Mouse (Mus musculus): ENCODE data around the gene Chrnb1. TPM values are rescaled to one million over a fixed set of nuclear protein-coding genes. Genes with fewer than 3 reads are reported as not detected.

The Chrnb1 gene
- polyA plus RNA-seq, 1 experiment from 2014 or later = 3.9 TPM

- H3K27ac ChIP-seq (ENCODE audit: low read length) = no peak overlapping the region
- no peak overlapping the region for H3K4me2 ChIP-seq (ENCODE audit: low read depth, low read length)
- no peak overlapping the region for H3K9ac ChIP-seq (ENCODE audit: low read depth, low read length)
- no peak overlapping the region for H3K4me3 ChIP-seq (ENCODE audit: low read length)
- H3K9me3 ChIP-seq (ENCODE audit: control insufficient read depth, low read length) = no peaks in the 10 kb centered on the region
- H3K36me3 ChIP-seq (ENCODE audit: control insufficient read depth, insufficient read depth, low read length) = 0 out of 2 replicates have a peak, but pooled peaks cover 2% of the 10 kb centered on the region
- 44% methylated on average over 7 of the region's 7 CpGs for WGBS
- ATAC-seq = no peak
- no peaks in the 10 kb centered on the region for H3K27me3 ChIP-seq (replicated peaks; ENCODE audit: control insufficient read depth, insufficient read depth, low read length)
- no peaks in the 10 kb centered on the region for H3K4me1 ChIP-seq (ENCODE audit: control insufficient read depth, insufficient read depth, low read length)
Measured at GRCm38 (mm10) chr11:69778985-69779384, 16.8 kb downstream of the Chrnb1 start.

DNA sequence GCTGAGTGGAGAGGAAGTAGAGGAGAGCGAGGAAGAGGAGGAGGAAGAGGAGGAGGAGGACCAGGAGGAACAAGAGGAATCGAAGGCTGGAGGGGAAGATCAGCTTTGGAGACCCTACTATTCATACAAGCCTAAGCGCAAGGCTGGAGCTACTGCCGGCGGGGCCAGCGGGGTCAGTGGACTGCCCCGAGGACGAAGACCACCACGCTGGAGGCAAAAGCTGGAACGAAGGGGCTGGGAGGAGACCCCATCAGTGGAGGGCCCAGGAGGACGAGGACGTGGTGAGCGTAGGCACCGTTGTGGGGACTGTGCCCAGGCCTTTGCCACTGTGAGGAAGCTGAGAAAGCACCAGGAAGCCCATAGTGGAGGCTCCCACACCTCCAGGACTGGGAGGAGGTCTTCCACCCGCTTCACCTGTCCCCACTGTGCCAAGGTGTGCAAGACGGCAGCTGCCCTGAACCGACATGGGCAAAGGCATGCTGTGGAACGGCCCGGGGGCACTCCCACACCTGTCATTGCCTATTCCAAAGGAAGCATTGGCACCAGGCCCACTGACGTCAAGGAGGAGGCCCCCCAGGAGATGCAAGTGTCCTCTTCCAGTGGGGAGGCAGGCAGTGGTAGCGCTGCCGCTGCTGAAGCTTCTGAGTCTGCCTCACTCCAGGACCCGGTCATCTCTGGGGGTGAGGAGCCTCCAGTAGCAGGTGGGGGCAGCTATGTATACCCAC is 17.3 kb downstream of the Chrnb1 start:
- 73% methylated on average over 23 of the region's 23 CpGs for WGBS
- no peak for ATAC-seq
- Histone ChIP-seq H3K27me3 (replicated peaks; ENCODE audit: control insufficient read depth, insufficient read depth, low read length) (no peaks in the 10 kb centered on the region), H3K9ac (ENCODE audit: low read depth, low read length) (no peak overlapping the region), H3K36me3 (ENCODE audit: control insufficient read depth, insufficient read depth, low read length) (0 out of 2 replicates have a peak, but pooled peaks cover 2% of the 10 kb centered on the region), H3K27ac (ENCODE audit: low read length) (no peak overlapping the region), H3K9me3 (ENCODE audit: control insufficient read depth, low read length) (no peaks in the 10 kb centered on the region), H3K4me3 (ENCODE audit: low read length) (no peak overlapping the region), H3K4me1 (ENCODE audit: control insufficient read depth, insufficient read depth, low read length) (no peaks in the 10 kb centered on the region), H3K4me2 (ENCODE audit: low read depth, low read length) (no peak overlapping the region)

GRCm38 (mm10) chr11:69777504-69778257 is 18.1 kb downstream of the Chrnb1 start:
- H3K9me3 ChIP-seq (ENCODE audit: control insufficient read depth, low read length) = no peaks in the 10 kb centered on the region
- H3K9ac ChIP-seq (ENCODE audit: low read depth, low read length) = no peak overlapping the region
- no peak overlapping the region for H3K4me2 ChIP-seq (ENCODE audit: low read depth, low read length)
- no peak for ATAC-seq
- no peaks in the 10 kb centered on the region for H3K27me3 ChIP-seq (replicated peaks; ENCODE audit: control insufficient read depth, insufficient read depth, low read length)
- H3K4me1 ChIP-seq (ENCODE audit: control insufficient read depth, insufficient read depth, low read length) = no peaks in the 10 kb centered on the region
- 64% methylated on average over 26 of the region's 26 CpGs for WGBS
- no peak overlapping the region for H3K27ac ChIP-seq (ENCODE audit: low read length)
- 0 out of 2 replicates have a peak, but pooled peaks cover 2% of the 10 kb centered on the region for H3K36me3 ChIP-seq (ENCODE audit: control insufficient read depth, insufficient read depth, low read length)
- no peak overlapping the region for H3K4me3 ChIP-seq (ENCODE audit: low read length)

DNA sequence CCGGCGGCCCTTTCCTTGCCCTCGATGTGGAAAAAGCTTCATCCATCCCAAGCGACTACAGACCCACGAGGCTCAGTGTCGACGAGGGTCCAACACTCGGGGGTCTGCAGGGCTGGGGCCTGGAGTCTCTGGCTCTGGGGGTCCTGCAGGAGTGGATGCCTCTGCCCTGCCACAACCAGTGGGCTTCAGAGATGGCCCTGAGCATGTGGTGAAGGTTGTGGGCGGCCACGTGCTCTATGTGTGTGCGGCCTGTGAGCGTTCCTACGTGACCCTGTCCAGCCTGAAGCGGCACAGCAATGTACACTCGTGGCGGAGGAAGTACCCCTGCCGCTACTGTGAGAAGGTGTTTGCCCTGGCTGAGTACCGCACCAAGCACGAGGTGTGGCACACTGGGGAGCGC is 19.3 kb downstream of the Chrnb1 start:
- Histone ChIP-seq H3K4me1 (ENCODE audit: control insufficient read depth, insufficient read depth, low read length) (no peaks in the 10 kb centered on the region), H3K9ac (ENCODE audit: low read depth, low read length) (no peak overlapping the region), H3K4me2 (ENCODE audit: low read depth, low read length) (no peak overlapping the region), H3K27ac (ENCODE audit: low read length) (no peak overlapping the region), H3K36me3 (ENCODE audit: control insufficient read depth, insufficient read depth, low read length) (0 out of 2 replicates have a peak, but pooled peaks cover 2% of the 10 kb centered on the region), H3K27me3 (replicated peaks; ENCODE audit: control insufficient read depth, insufficient read depth, low read length) (no peaks in the 10 kb centered on the region), H3K4me3 (ENCODE audit: low read length) (no peak overlapping the region), H3K9me3 (ENCODE audit: control insufficient read depth, low read length) (no peaks in the 10 kb centered on the region)
- no peak for ATAC-seq
- WGBS = 82% methylated on average over 20 of the region's 20 CpGs

- Histone ChIP-seq H3K27me3 (replicated peaks; ENCODE audit: control insufficient read depth, insufficient read depth, low read length) (no peaks in the 10 kb centered on the region), H3K9me3 (ENCODE audit: control insufficient read depth, low read length) (no peaks in the 10 kb centered on the region), H3K36me3 (ENCODE audit: control insufficient read depth, insufficient read depth, low read length) (0 out of 2 replicates have a peak, but pooled peaks cover 2% of the 10 kb centered on the region), H3K4me3 (ENCODE audit: low read length) (no peak overlapping the region), H3K9ac (ENCODE audit: low read depth, low read length) (no peak overlapping the region), H3K4me2 (ENCODE audit: low read depth, low read length) (no peak overlapping the region), H3K4me1 (ENCODE audit: control insufficient read depth, insufficient read depth, low read length) (no peaks in the 10 kb centered on the region), H3K27ac (ENCODE audit: low read length) (no peak overlapping the region)
- WGBS = 66% methylated on average over 10 of the region's 10 CpGs
- ATAC-seq = no peak
Measured at GRCm38 (mm10) chr11:69775716-69776115, 20.0 kb downstream of the Chrnb1 start.

GRCm38 (mm10) chr11:69774961-69775360 is 20.8 kb downstream of the Chrnb1 start:
- 66% methylated on average over 5 of the region's 5 CpGs for WGBS

DNA sequence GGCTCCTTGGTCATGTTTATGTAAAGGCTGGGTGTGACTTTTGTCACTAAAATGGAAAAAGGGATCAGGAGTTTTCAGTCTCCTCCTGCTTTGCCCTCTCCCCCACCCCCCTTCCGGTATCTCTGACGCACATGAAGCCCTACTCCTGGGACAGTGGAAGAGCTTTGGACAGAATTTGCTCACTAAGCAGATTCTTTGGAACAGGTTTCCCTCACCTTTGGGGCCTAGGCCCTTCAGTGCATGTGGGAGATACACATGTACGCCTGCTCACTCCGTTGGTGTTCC is 28.2 kb downstream of the Chrnb1 start:
- Histone ChIP-seq H3K27ac (ENCODE audit: low read length) (no peak overlapping the region), H3K4me2 (ENCODE audit: low read depth, low read length) (peak overlapping the region; percentile 78), H3K9me3 (ENCODE audit: control insufficient read depth, low read length) (no peaks in the 10 kb centered on the region; the same call in 1 of the 2 replicates), H3K9ac (ENCODE audit: low read depth, low read length) (0 out of 2 replicates have a peak overlapping the region, but pooled peaks have one; percentile 97), H3K4me1 (ENCODE audit: control insufficient read depth, insufficient read depth, low read length) (peaks cover 14% of the 10 kb centered on the region), H3K4me3 (ENCODE audit: low read length) (no peak overlapping the region), H3K36me3 (ENCODE audit: control insufficient read depth, insufficient read depth, low read length) (no peaks in the 10 kb centered on the region), H3K27me3 (replicated peaks; ENCODE audit: control insufficient read depth, insufficient read depth, low read length) (no peaks in the 10 kb centered on the region)
- 51% methylated on average over 4 of the region's 4 CpGs for WGBS
- no peak for ATAC-seq

More at GRCm38 (mm10) chr11:69774961-69775360, 20.8 kb downstream of the Chrnb1 start:
- Histone ChIP-seq H3K27me3 (replicated peaks; ENCODE audit: control insufficient read depth, insufficient read depth, low read length) (no peaks in the 10 kb centered on the region), H3K27ac (ENCODE audit: low read length) (no peak overlapping the region), H3K36me3 (ENCODE audit: control insufficient read depth, insufficient read depth, low read length) (0 out of 2 replicates have a peak, but pooled peaks cover 2% of the 10 kb centered on the region), H3K4me2 (ENCODE audit: low read depth, low read length) (no peak overlapping the region), H3K4me1 (ENCODE audit: control insufficient read depth, insufficient read depth, low read length) (no peaks in the 10 kb centered on the region), H3K9me3 (ENCODE audit: control insufficient read depth, low read length) (no peaks in the 10 kb centered on the region), H3K4me3 (ENCODE audit: low read length) (no peak overlapping the region), H3K9ac (ENCODE audit: low read depth, low read length) (no peak overlapping the region)
- no peak for ATAC-seq

DNA sequence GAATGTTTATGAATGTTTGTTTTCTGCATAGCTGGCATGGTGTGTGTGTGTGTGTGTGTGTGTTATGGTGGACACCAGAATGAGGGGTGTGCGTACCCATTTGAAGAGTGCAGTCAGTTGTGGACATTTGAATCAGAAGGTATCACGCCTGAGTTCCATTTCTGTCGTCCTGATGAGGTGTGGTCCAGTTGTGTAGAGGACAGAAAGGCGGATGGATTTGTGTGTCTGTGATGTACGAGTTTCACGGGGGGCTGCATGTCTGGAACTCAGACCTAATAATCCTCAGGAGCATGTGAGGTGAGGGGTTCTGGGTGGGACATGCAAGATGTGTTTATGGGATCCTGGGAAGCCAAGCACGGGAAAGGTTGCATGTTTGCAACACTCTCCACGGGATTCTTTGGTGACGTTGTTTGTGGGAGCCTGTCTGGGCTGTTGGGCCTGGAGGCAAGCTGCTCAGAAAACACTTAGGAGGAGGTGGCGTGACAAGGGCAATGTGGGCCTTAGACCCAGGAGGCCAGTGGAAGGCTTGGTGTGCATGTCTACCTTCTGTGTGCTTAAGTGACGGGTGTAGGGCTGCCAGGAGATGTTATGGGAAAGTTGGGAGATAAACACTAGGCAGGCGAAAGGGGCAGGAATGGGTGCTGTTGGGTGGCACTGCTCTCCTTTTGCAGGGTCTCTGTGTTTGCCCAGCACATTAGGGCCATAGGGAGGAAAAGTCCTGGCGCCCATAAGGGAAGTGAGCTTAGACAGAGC is 28.7 kb downstream of the Chrnb1 start:
- Histone ChIP-seq H3K27ac (ENCODE audit: low read length) (no peak overlapping the region), H3K4me2 (ENCODE audit: low read depth, low read length) (peak overlapping the region; percentile 78), H3K4me3 (ENCODE audit: low read length) (peak overlapping the region; percentile 93), H3K4me1 (ENCODE audit: control insufficient read depth, insufficient read depth, low read length) (peaks cover 14% of the 10 kb centered on the region), H3K27me3 (replicated peaks; ENCODE audit: control insufficient read depth, insufficient read depth, low read length) (no peaks in the 10 kb centered on the region), H3K9me3 (ENCODE audit: control insufficient read depth, low read length) (no peaks in the 10 kb centered on the region; the same call in 1 of the 2 replicates), H3K9ac (ENCODE audit: low read depth, low read length) (peak overlapping the region; percentile 97; the same call in 1 of the 2 replicates), H3K36me3 (ENCODE audit: control insufficient read depth, insufficient read depth, low read length) (no peaks in the 10 kb centered on the region)
- peak; percentile 3; the same call in 1 of the 2 replicates for ATAC-seq
- 51% methylated on average over 13 of the region's 13 CpGs for WGBS

DNA sequence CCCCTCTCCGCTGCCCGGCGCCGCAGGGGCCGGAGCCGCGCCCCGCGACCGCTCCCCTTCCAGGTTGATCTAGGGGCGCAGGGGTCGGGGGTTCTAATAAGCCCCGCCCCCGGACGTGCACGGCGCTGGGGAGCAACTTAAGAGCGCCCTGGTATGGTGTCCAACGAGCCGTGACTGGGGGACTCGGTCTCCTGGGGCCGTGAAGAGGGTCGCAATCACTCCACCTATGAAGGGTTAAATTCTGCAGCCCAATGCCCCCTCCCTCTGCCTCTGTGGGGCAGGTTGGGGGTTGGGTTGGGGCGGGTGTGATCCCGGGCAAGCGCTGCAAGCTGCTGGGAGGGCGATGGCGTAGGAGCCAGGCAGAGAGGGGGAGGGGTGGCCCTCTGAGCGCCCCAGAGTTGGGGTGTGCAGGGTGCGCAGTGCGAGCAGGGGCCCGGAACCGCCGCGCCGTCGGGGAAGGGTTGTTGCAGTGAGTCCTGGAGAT is 29.6 kb downstream of the Chrnb1 start:
- Histone ChIP-seq H3K27me3 (replicated peaks; ENCODE audit: control insufficient read depth, insufficient read depth, low read length) (no peaks in the 10 kb centered on the region), H3K4me1 (ENCODE audit: control insufficient read depth, insufficient read depth, low read length) (peaks cover 14% of the 10 kb centered on the region), H3K36me3 (ENCODE audit: control insufficient read depth, insufficient read depth, low read length) (no peaks in the 10 kb centered on the region), H3K9me3 (ENCODE audit: control insufficient read depth, low read length) (no peaks in the 10 kb centered on the region; the same call in 1 of the 2 replicates), H3K27ac (ENCODE audit: low read length) (peak overlapping the region; percentile 91), H3K9ac (ENCODE audit: low read depth, low read length) (peak overlapping the region; percentile 97), H3K4me2 (ENCODE audit: low read depth, low read length) (peak overlapping the region; percentile 78), H3K4me3 (ENCODE audit: low read length) (peak overlapping the region; percentile 93)
- peak; percentile 89 for ATAC-seq
- 0% methylated on average over 36 of the region's 37 CpGs for WGBS

Measured in intestine, embryonic 16.5 days (tissue).